Mouse (Mus musculus) limb, embryonic 12.5 days (tissue): ENCODE measurements around the gene Capza2. TPM values are rescaled to one million over a fixed set of nuclear protein-coding genes. Genes with fewer than 3 reads are reported as not detected.

Source experiments
- ATAC-seq: fragments of 200-750 bp; cut with Nextera tagmentation; 2 replicates; pipeline ENCODE4 v1.8.0; 2017; ENCODE audit warnings: low read depth, moderate TSS enrichment; ENCODE audit not compliant: insufficient number of reproducible peaks, insufficient read depth, low FRiP score, low TSS enrichment
- H3K27ac ChIP-seq: fragments of 300-500 bp; sonication (generic); 2 replicates; pipeline ENCODE4 v1.5.1; 2016; ENCODE audit warnings: mild to moderate bottlenecking, moderate library complexity
- H3K27me3 ChIP-seq: fragments of 300-500 bp; sonication (generic); 2 replicates; pipeline ENCODE4 v1.6.1; 2016; ENCODE audit warnings: mild to moderate bottlenecking, moderate library complexity
- H3K36me3 ChIP-seq: fragments of 300-500 bp; sonication (generic); 2 replicates; pipeline ENCODE4 v1.6.1; 2016; ENCODE audit warnings: mild to moderate bottlenecking, moderate library complexity
- H3K4me1 ChIP-seq: fragments of 300-500 bp; sonication (generic); replicated peaks from 2 replicates; pipeline ENCODE4 v1.6.1; 2016
- H3K4me2 ChIP-seq: fragments of 300-500 bp; sonication (generic); 2 replicates; pipeline ENCODE4 v1.6.1; 2016; ENCODE audit warnings: mild to moderate bottlenecking, moderate library complexity
- H3K4me3 ChIP-seq: fragments of 300-500 bp; sonication (generic); replicated peaks from 2 replicates; pipeline ENCODE4 v1.5.1; 2016; ENCODE audit warnings: mild to moderate bottlenecking
- H3K9ac ChIP-seq: fragments of 300-500 bp; sonication (generic); replicated peaks from 2 replicates; pipeline ENCODE4 v1.6.1; 2016; ENCODE audit warnings: mild to moderate bottlenecking, moderate library complexity
- H3K9me3 ChIP-seq: fragments of 300-500 bp; sonication (generic); 2 replicates; pipeline ENCODE4 v1.6.1; 2016; ENCODE audit warnings: mild to moderate bottlenecking, moderate library complexity
- WGBS: fragments of 180-500 bp; shearing (Covaris S2); methylation state at CpG from one replicate; pipeline ENCODE4 v1.1.7; 2016; 5-methylcytosine and 5-hydroxymethylcytosine counted together
- polyA plus RNA-seq: library from polyadenylated mRNA; unstranded; fragments of >200 nt; fragmentation: Nextera tagmentation; extraction: Ambion mirVana; gene quantifications from 2 replicates; pipeline ENCODE4 v1.2.1, GENCODE M21; 2016

The Capza2 gene
- polyA plus RNA-seq, 1 experiment from 2014 or later: 186 TPM

GRCm38 (mm10) chr6:17620823-17621222 is 15.2 kb upstream of the Capza2 start:
- ATAC-seq: no peak
- Histone ChIP-seq H3K36me3 (no peaks in the 10 kb centered on the region), H3K27me3 (no peaks in the 10 kb centered on the region), H3K4me3 (no peak overlapping the region), H3K9ac (no peak overlapping the region), H3K27ac (no peak overlapping the region), H3K4me1 (peaks cover 8% of the 10 kb centered on the region; the same call in 1 of the 2 replicates), H3K9me3 (0 out of 2 replicates have a peak, but pooled peaks cover 5% of the 10 kb centered on the region), H3K4me2 (no peak overlapping the region)
- 87% methylated on average over 4 of the region's 4 CpGs for WGBS

DNA sequence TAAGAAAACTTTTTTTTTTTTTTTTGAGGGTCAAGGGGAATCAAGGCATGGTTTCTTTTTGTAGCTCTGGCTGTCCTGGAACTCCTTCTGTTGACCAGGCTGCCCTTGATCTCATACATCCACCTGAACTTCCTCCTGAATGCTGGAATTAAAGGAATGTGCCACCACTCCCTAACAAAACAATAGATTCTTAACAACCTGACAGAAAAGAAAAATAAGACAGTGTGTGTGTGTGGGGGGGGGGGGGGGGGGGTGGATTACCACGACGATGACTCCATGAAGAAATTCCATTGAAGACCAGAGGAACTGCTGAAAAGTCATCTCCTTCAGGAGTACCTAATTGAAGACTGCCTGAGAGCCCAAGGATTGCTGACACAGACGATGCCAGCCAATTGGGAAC is 14.6 kb upstream of the Capza2 start:
- H3K9me3 ChIP-seq: 0 out of 2 replicates have a peak, but pooled peaks cover 5% of the 10 kb centered on the region
- no peak overlapping the region for H3K4me3 ChIP-seq
- H3K4me2 ChIP-seq: no peak overlapping the region
- H3K4me1 ChIP-seq: peaks cover 4% of the 10 kb centered on the region; the same call in 1 of the 2 replicates
- no peaks in the 10 kb centered on the region for H3K27me3 ChIP-seq
- H3K36me3 ChIP-seq: no peaks in the 10 kb centered on the region
- H3K27ac ChIP-seq: no peak overlapping the region
- 69% methylated on average over 3 of the region's 3 CpGs for WGBS
- H3K9ac ChIP-seq: no peak overlapping the region
- ATAC-seq: no peak

- H3K9ac ChIP-seq: no peak overlapping the region
- H3K9me3 ChIP-seq: no peaks in the 10 kb centered on the region
- no peak overlapping the region for H3K4me3 ChIP-seq
- 68% methylated on average over 6 of the region's 6 CpGs for WGBS
- ATAC-seq: no peak
- H3K36me3 ChIP-seq: no peaks in the 10 kb centered on the region
- H3K4me1 ChIP-seq: no peaks in the 10 kb centered on the region; the same call in 1 of the 2 replicates
- no peaks in the 10 kb centered on the region for H3K27me3 ChIP-seq
- no peak overlapping the region for H3K27ac ChIP-seq
- no peak overlapping the region for H3K4me2 ChIP-seq
Measured at GRCm38 (mm10) chr6:17628701-17629455, 7.2 kb upstream of the Capza2 start.

- Histone ChIP-seq H3K27ac (no peak overlapping the region), H3K4me1 (no peaks in the 10 kb centered on the region; the same call in 1 of the 2 replicates), H3K9ac (no peak overlapping the region), H3K36me3 (no peaks in the 10 kb centered on the region), H3K27me3 (no peaks in the 10 kb centered on the region), H3K4me2 (no peak overlapping the region), H3K4me3 (no peak overlapping the region), H3K9me3 (no peaks in the 10 kb centered on the region)
- ATAC-seq: no peak
- WGBS: 78% methylated on average over 5 of the region's 5 CpGs
Measured at GRCm38 (mm10) chr6:17629756-17630155, 6.3 kb upstream of the Capza2 start.

GRCm38 (mm10) chr6:17631611-17632010 is 4.4 kb upstream of the Capza2 start:
- no peak overlapping the region for H3K4me3 ChIP-seq
- no peak for ATAC-seq
- WGBS: 78% methylated on average over 5 of the region's 5 CpGs
- H3K36me3 ChIP-seq: no peaks in the 10 kb centered on the region
- no peaks in the 10 kb centered on the region for H3K9me3 ChIP-seq
- H3K27ac ChIP-seq: no peak overlapping the region
- no peak overlapping the region for H3K9ac ChIP-seq
- no peak overlapping the region for H3K4me2 ChIP-seq
- no peaks in the 10 kb centered on the region for H3K27me3 ChIP-seq
- H3K4me1 ChIP-seq: no peaks in the 10 kb centered on the region; the same call in 1 of the 2 replicates

DNA sequence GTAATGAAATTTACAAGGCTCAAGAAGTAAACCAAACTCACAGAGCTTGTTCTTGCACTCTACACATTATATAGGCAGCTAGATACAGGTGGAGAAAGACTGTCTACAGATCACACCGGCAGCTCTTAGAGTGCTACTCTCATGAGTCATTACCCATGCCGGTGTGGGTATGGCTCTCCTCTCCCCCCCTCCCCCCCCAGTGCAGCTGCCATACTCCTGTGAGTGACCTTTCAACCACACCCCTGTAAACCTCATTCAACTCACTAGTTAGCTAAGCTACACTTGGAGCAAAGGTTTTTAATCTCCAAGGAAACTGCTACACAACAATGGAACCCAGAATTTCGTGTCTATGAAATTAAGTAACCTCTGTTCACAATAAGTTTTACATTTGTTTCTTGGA is 2.2 kb upstream of the Capza2 start:
- H3K9ac ChIP-seq: no peak overlapping the region
- H3K9me3 ChIP-seq: no peaks in the 10 kb centered on the region
- H3K4me1 ChIP-seq: peaks cover 8% of the 10 kb centered on the region; the same call in 1 of the 2 replicates
- no peak overlapping the region for H3K4me3 ChIP-seq
- H3K4me2 ChIP-seq: no peak overlapping the region
- ATAC-seq: no peak
- H3K36me3 ChIP-seq: no peaks in the 10 kb centered on the region
- WGBS: 78% methylated on average over 3 of the region's 3 CpGs
- H3K27ac ChIP-seq: no peak overlapping the region
- H3K27me3 ChIP-seq: no peaks in the 10 kb centered on the region

- Histone ChIP-seq H3K27me3 (no peaks in the 10 kb centered on the region), H3K4me2 (no peak overlapping the region), H3K9ac (no peak overlapping the region), H3K9me3 (no peaks in the 10 kb centered on the region), H3K4me3 (no peak overlapping the region), H3K27ac (no peak overlapping the region), H3K4me1 (peaks cover 12% of the 10 kb centered on the region; the same call in 1 of the 2 replicates), H3K36me3 (no peaks in the 10 kb centered on the region)
- 82% methylated on average over 3 of the region's 3 CpGs for WGBS
- no peak for ATAC-seq
Measured at GRCm38 (mm10) chr6:17634992-17635391, 1.0 kb upstream of the Capza2 start.

DNA sequence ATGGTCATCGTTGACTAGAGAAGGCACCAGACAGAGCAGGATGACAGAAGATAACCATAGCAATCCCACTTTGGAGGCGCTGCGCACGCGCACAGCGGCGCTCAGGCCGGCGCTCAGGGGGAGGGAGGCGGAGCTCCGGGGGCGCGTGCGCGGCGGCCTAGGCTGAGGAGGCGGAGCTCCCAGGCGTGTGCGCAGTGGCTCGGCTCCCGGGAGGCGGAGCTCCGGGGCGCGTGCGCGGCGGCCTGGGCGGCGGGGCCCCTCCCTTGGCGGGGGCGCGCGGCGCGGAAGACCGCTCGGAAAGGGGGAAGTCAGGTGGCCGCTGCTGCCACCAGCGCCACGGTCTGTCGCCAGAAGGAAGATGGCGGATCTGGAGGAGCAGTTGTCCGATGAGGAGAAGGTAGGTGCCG is 733 bp downstream of the Capza2 start:
- Histone ChIP-seq H3K27ac (peak overlapping the region; percentile 95), H3K4me2 (peak overlapping the region; percentile 62), H3K36me3 (no peaks in the 10 kb centered on the region), H3K4me3 (peak overlapping the region; percentile 91), H3K4me1 (peaks cover 12% of the 10 kb centered on the region; the same call in 1 of the 2 replicates), H3K27me3 (no peaks in the 10 kb centered on the region), H3K9me3 (peaks cover 3% of the 10 kb centered on the region; the same call in 1 of the 2 replicates), H3K9ac (peak overlapping the region; percentile 91)
- WGBS: under 1% methylated on average over 33 of the region's 45 CpGs
- peak; percentile 93 for ATAC-seq

DNA sequence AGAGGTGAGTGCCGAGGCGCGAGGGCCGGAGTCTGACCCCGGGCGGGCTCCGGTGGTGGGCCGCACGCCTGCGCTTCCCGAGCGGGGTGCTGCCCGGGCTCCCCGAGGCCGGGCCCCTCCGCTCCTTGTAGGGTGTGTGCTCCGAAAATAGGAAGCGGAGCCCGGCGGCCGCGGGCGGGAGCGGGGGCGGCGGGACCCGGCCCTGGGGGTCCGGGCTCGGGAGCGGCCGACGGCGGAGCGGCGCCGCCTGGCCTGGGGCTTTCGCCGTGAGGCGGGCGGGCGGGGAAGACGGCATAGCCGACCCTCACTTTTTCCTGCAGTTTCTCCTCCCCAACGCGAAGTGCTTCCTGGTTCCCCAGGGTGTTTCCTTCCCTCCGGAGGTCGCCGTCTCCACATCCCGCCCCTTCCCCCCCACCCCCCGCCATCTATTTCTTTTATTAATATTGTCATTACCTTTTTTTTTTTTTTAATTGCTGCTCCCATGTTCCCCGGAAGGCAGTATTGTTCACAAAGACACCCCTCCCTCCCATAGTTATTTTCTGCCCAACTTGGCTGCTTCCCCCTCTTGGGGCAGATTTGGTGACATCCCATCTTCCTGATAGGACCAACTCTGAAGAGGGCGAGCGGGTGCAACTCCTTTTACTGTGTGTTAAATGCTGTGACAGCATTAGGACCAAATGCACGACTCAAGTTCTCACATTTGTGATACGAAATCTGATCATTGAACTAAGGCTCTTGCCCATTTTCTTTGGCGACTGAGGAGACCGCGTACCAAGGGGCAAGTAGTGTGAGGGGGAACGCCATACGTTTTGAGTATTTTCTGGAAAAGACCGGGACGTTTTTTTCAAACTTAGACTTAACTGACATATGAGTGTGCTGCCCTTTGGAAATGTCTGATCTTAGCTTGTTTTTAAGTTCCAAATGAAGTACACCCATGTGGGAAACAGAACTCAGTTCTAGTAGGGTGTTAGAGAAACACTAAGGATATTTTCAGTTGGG is 1.5 kb downstream of the Capza2 start:
- Histone ChIP-seq H3K9ac (peak overlapping the region; percentile 91), H3K27ac (peak overlapping the region; percentile 95), H3K36me3 (no peaks in the 10 kb centered on the region), H3K27me3 (no peaks in the 10 kb centered on the region), H3K9me3 (peaks cover 3% of the 10 kb centered on the region; the same call in 1 of the 2 replicates), H3K4me2 (peak overlapping the region; percentile 62), H3K4me3 (peak overlapping the region; percentile 91), H3K4me1 (peaks cover 12% of the 10 kb centered on the region; the same call in 1 of the 2 replicates)
- WGBS: under 1% methylated on average over 53 of the region's 62 CpGs
- peak; percentile 85 for ATAC-seq

DNA sequence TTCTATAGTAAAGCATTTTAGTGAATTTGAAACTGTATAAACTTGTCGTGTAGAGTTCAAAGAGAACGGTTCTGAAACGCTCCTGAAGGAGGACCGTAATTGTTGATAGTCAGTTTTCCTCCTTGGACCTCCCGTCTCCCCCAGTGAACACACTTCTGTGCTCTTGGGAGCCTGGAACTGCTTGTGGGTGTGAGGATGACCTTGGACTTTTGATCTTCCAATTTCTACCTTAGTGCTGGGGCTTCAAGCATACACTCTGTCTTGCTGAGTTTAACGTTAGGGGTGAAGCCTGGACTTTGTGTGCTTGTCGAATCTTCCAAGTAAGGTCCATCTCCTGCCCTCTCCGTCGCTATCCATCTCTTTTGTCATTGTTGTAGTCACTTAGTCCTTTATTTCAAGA is 4.0 kb downstream of the Capza2 start:
- no peak overlapping the region for H3K4me2 ChIP-seq
- no peak for ATAC-seq
- H3K9ac ChIP-seq: no peak overlapping the region
- 84% methylated on average over 9 of the region's 9 CpGs for WGBS
- H3K4me3 ChIP-seq: no peak overlapping the region
- H3K36me3 ChIP-seq: no peaks in the 10 kb centered on the region
- no peaks in the 10 kb centered on the region for H3K27me3 ChIP-seq
- peaks cover 12% of the 10 kb centered on the region; the same call in 1 of the 2 replicates for H3K4me1 ChIP-seq
- H3K27ac ChIP-seq: no peak overlapping the region
- H3K9me3 ChIP-seq: peaks cover 3% of the 10 kb centered on the region; the same call in 1 of the 2 replicates

DNA sequence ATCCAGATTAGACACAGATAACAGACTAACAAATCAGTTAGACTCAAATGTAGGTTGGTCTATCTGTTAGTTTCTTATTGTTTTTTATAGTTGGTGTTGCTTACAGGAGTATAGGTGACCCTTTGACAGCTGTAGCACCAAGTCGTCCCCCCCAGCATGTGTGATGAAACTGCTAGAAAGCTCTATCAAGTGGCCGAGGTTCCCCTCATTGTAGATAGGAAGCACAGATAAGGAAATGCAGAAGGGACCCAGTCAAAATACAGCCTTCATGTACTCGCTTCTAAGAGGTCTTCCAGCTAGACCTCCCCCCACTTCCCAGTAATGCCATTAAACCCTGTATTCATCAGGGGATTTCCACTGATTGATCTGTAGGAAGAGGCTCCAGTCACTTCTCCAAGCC is 6.7 kb downstream of the Capza2 start:
- WGBS: 61% methylated on average over 3 of the region's 3 CpGs
- ATAC-seq: no peak
- Histone ChIP-seq H3K9ac (no peak overlapping the region), H3K27me3 (no peaks in the 10 kb centered on the region), H3K4me1 (peaks cover 16% of the 10 kb centered on the region; the same call in 1 of the 2 replicates), H3K9me3 (peaks cover 3% of the 10 kb centered on the region; the same call in 1 of the 2 replicates), H3K4me2 (no peak overlapping the region), H3K4me3 (no peak overlapping the region), H3K27ac (no peak overlapping the region), H3K36me3 (no peaks in the 10 kb centered on the region)
